Mouse (Mus musculus) limb, embryonic 13.5 days (tissue): ENCODE data around the gene Rnd2. TPM values are rescaled to one million over a fixed set of nuclear protein-coding genes. Genes with fewer than 3 reads are reported as not detected.

Experiments
- ATAC-seq: fragments of 200-750 bp; cut with Nextera tagmentation; 2 replicates; pipeline ENCODE4 v1.8.0; 2017; ENCODE audit warnings: low read depth, moderate number of reproducible peaks, moderate TSS enrichment; ENCODE audit not compliant: low FRiP score
- H3K27ac ChIP-seq: fragments of 300-500 bp; sonication (generic); 2 replicates; pipeline ENCODE4 v1.5.1; 2015; ENCODE audit warnings: inconsistent platforms, mild to moderate bottlenecking, moderate library complexity
- H3K27me3 ChIP-seq: fragments of 300-500 bp; sonication (generic); 2 replicates; pipeline ENCODE4 v1.6.1; 2015; ENCODE audit warnings: mild to moderate bottlenecking, inconsistent platforms
- H3K36me3 ChIP-seq: fragments of 300-500 bp; sonication (generic); 2 replicates; pipeline ENCODE4 v1.6.1; 2015; ENCODE audit warnings: inconsistent platforms, mild to moderate bottlenecking, moderate library complexity
- H3K4me1 ChIP-seq: fragments of 300-500 bp; sonication (generic); 2 replicates; pipeline ENCODE4 v1.6.1; 2015; ENCODE audit warnings: inconsistent platforms
- H3K4me2 ChIP-seq: fragments of 300-500 bp; sonication (generic); replicated peaks from 2 replicates; pipeline ENCODE4 v1.6.1; 2015; ENCODE audit warnings: inconsistent platforms, mild to moderate bottlenecking, moderate library complexity
- H3K4me3 ChIP-seq: fragments of 300-500 bp; sonication (generic); 2 replicates; pipeline ENCODE4 v1.5.1; 2015; ENCODE audit warnings: moderate library complexity, mild to moderate bottlenecking, inconsistent platforms
- H3K9ac ChIP-seq: fragments of 300-500 bp; sonication (generic); 2 replicates; pipeline ENCODE4 v1.6.1; 2015; ENCODE audit warnings: mild to moderate bottlenecking, inconsistent platforms
- H3K9me3 ChIP-seq: fragments of 300-500 bp; sonication (generic); 2 replicates; pipeline ENCODE4 v1.6.1; 2016; ENCODE audit warnings: inconsistent platforms
- WGBS: fragments of 180-500 bp; shearing (Covaris S2); methylation state at CpG from one replicate; pipeline ENCODE4 v1.1.7; 2015; 5-methylcytosine and 5-hydroxymethylcytosine counted together
- microRNA-seq: library from miRNA; unstranded; fragments of <30 nt; microRNA quantifications from one replicate; pipeline ENCODE4, GENCODE M21; 2016
- polyA plus RNA-seq: library from polyadenylated mRNA; unstranded; fragments of >200 nt; fragmentation: Nextera tagmentation; extraction: Ambion mirVana; gene quantifications from 2 replicates; pipeline ENCODE4 v1.2.1, GENCODE M21; 2015

The Rnd2 gene
- polyA plus RNA-seq, 1 experiment from 2014 or later = 12.0 TPM

GRCm38 (mm10) chr11:101486126-101486525, 21.3 kb downstream of the Rnd2 start:
- Histone ChIP-seq H3K9me3 (no peaks in the 10 kb centered on the region), H3K36me3 (peaks cover 37% of the 10 kb centered on the region), H3K27ac (no peak overlapping the region), H3K9ac (no peak overlapping the region), H3K4me3 (no peak overlapping the region), H3K4me1 (no peaks in the 10 kb centered on the region), H3K4me2 (no peak overlapping the region), H3K27me3 (no peaks in the 10 kb centered on the region)
- WGBS = 72% methylated on average over 6 of the region's 6 CpGs
- no peak for ATAC-seq

DNA sequence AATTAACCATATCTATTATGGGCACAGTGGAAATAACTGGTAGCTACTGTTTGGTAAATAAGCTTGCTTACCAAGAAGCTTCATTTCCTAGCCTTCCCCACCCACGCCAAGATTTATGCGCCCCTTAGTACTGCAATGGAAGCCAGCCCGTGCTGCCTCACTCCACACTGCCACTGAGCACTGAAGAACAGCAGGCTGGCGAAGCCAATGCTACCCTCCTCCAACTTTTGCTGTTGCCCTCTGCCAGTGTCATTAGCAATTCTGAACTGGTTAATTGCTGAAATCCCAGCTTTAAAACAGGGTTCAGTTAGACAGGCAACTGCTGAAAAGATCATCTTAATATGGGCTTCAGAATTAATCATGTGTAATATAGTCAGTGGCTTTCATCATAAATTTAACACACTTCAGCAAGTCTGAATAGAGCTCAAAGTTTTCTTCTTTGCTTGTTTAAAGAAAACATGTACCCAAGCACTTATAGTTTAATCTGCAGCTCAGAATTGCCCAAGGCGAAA, 41.5 kb downstream of the Rnd2 start:
- Histone ChIP-seq H3K36me3 (peaks cover 69% of the 10 kb centered on the region), H3K4me1 (no peaks in the 10 kb centered on the region), H3K4me2 (no peak overlapping the region), H3K27me3 (no peaks in the 10 kb centered on the region), H3K9me3 (no peaks in the 10 kb centered on the region), H3K4me3 (no peak overlapping the region), H3K27ac (no peak overlapping the region), H3K9ac (no peak overlapping the region)
- no peak for ATAC-seq
- WGBS = 89% methylated on average over 5 of the region's 5 CpGs

DNA sequence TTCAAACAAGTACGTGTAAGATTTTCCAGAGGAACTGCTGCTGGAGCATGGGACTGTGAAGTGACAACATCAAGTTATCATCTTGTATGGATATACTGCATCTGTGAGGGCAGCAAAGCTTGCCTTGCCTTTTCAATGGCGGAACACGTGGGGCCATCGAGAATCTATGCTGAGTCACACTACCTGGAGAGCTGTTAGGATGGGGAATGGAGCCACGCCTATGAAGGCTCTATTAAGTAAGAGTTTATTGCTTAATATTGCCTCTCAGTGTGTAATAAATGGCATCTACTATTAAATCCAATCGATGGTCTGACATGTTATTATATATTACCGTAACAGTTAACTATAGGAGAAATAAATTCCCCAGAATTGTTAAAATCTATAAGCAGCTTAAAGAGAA, 42.3 kb downstream of the Rnd2 start:
- H3K4me3 ChIP-seq = no peak overlapping the region
- no peak overlapping the region for H3K4me2 ChIP-seq
- H3K4me1 ChIP-seq = no peaks in the 10 kb centered on the region
- H3K27me3 ChIP-seq = no peaks in the 10 kb centered on the region
- peaks cover 66% of the 10 kb centered on the region for H3K36me3 ChIP-seq
- no peak overlapping the region for H3K27ac ChIP-seq
- H3K9ac ChIP-seq = no peak overlapping the region
- 93% methylated on average over 7 of the region's 7 CpGs for WGBS
- ATAC-seq = no peak
- H3K9me3 ChIP-seq = no peaks in the 10 kb centered on the region

- no peaks in the 10 kb centered on the region for H3K4me1 ChIP-seq
- 82% methylated on average over 5 of the region's 5 CpGs for WGBS
- H3K36me3 ChIP-seq = peaks cover 36% of the 10 kb centered on the region
- H3K27me3 ChIP-seq = no peaks in the 10 kb centered on the region
- no peak overlapping the region for H3K27ac ChIP-seq
- no peak overlapping the region for H3K4me2 ChIP-seq
- ATAC-seq = no peak
- H3K9ac ChIP-seq = no peak overlapping the region
- no peak overlapping the region for H3K4me3 ChIP-seq
- H3K9me3 ChIP-seq = no peaks in the 10 kb centered on the region
These were observed 54.1 kb downstream of the Rnd2 start for GRCm38 (mm10) chr11:101518937-101519336.

GRCm38 (mm10) chr11:101519364-101519763, 54.6 kb downstream of the Rnd2 start:
- H3K9ac ChIP-seq = no peak overlapping the region
- peaks cover 36% of the 10 kb centered on the region for H3K36me3 ChIP-seq
- H3K9me3 ChIP-seq = no peaks in the 10 kb centered on the region
- no peak overlapping the region for H3K27ac ChIP-seq
- WGBS = 90% methylated on average over 6 of the region's 6 CpGs
- H3K4me1 ChIP-seq = no peaks in the 10 kb centered on the region
- no peak overlapping the region for H3K4me2 ChIP-seq
- H3K4me3 ChIP-seq = no peak overlapping the region
- no peak for ATAC-seq
- H3K27me3 ChIP-seq = no peaks in the 10 kb centered on the region

Small RNA genes within 50 kb of the gene (microRNA-seq; reads per million reads assigned to microRNA genes)
- not detected for gene Mir6929

Other genes with a start within 250 kb of the Rnd2 start
- gene Ezh1, start 238.5 kb upstream of the Rnd2 start, polyA plus RNA-seq = 14.6 and 17.5 TPM in 2 replicates
- gene Ramp2, start 219.0 kb upstream of the Rnd2 start, polyA plus RNA-seq = 72.9 and 74.7 TPM in 2 replicates
- 104 and 109 TPM in 2 replicates for gene Vps25, start 211.3 kb upstream of the Rnd2 start, polyA plus RNA-seq
- 8.5 and 10.2 TPM in 2 replicates for gene Wnk4, start 204.4 kb upstream of the Rnd2 start, polyA plus RNA-seq
- 1.7 and 1.9 TPM in 2 replicates for gene Cntd1, start 186.0 kb upstream of the Rnd2 start, polyA plus RNA-seq
- 172 and 175 TPM in 2 replicates for gene Coa3, start 185.9 kb upstream of the Rnd2 start, polyA plus RNA-seq
- 124 and 127 TPM in 2 replicates for gene Becn1, start 162.7 kb upstream of the Rnd2 start, polyA plus RNA-seq
- gene Psme3, start 148.8 kb upstream of the Rnd2 start, polyA plus RNA-seq = 136 and 144 TPM in 2 replicates
- gene Aoc2, start 139.9 kb upstream of the Rnd2 start, polyA plus RNA-seq = 1.4 TPM in 2 replicates
- gene Aoc3, start 134.4 kb upstream of the Rnd2 start, polyA plus RNA-seq = 0.20 and 0.31 TPM in 2 replicates
- gene G6pc, start 97.4 kb upstream of the Rnd2 start, polyA plus RNA-seq = not detected in 2 replicates
- gene Aarsd1, start 47.4 kb upstream of the Rnd2 start, polyA plus RNA-seq = 79.5 and 84.5 TPM in 2 replicates
- 11.5 and 12.6 TPM in 2 replicates for gene Gm27029, start 40.2 kb upstream of the Rnd2 start, polyA plus RNA-seq
- 19.3 and 21.3 TPM in 2 replicates for gene Rundc1, start 39.9 kb upstream of the Rnd2 start, polyA plus RNA-seq
- gene Ptges3l, start 39.7 kb upstream of the Rnd2 start, polyA plus RNA-seq = 15.3 and 15.7 TPM in 2 replicates
- gene Rpl27, start 22.7 kb upstream of the Rnd2 start, polyA plus RNA-seq = 328 and 347 TPM in 2 replicates
- gene Ifi35, start 16.6 kb upstream of the Rnd2 start, polyA plus RNA-seq = 8.3 and 9.5 TPM in 2 replicates
- gene Vat1, start 1.2 kb downstream of the Rnd2 start, polyA plus RNA-seq = 35.7 and 39.7 TPM in 2 replicates
- 12.1 and 13.6 TPM in 2 replicates for gene Brca1, start 87.0 kb downstream of the Rnd2 start, polyA plus RNA-seq
- 70.9 and 78.1 TPM in 2 replicates for gene Nbr1, start 87.2 kb downstream of the Rnd2 start, polyA plus RNA-seq
- 3.2 and 3.6 TPM in 2 replicates for gene Tmem106a, start 117.2 kb downstream of the Rnd2 start, polyA plus RNA-seq
- gene Gm11634, start 134.3 kb downstream of the Rnd2 start, polyA plus RNA-seq = not detected in 2 replicates
- 42.6 and 47.4 TPM in 2 replicates for gene Rdm1, start 162.2 kb downstream of the Rnd2 start, polyA plus RNA-seq
- gene Arl4d, start 200.5 kb downstream of the Rnd2 start, polyA plus RNA-seq = 2.0 and 2.2 TPM in 2 replicates